Mouse (Mus musculus): Measurements from ENCODE around the gene Arhgap45. TPM values are rescaled to one million over a fixed set of nuclear protein-coding genes. Genes with fewer than 3 reads are reported as not detected.

The Arhgap45 gene
- 482 to 540 TPM (median 503 TPM) in 4 replicates for total RNA-seq (2023)

GRCm38 (mm10) chr10:80016511-80016910 lies at the start of gene Arhgap45:
Gene Arhgap45 (plus strand): TSS chr10:80016653.

GRCm38 (mm10) chr10:79970415-79971182 lies 45.9 kb upstream of the Arhgap45 start, which contains the start of gene Grin3b:
Gene Grin3b (plus strand): TSS chr10:79970715.

GRCm38 (mm10) chr10:79984195-79984816 lies 32.1 kb upstream of the Arhgap45 start, which contains the start of gene Tmem259:
Gene Tmem259 (minus strand): TSS chr10:79984330.

GRCm38 (mm10) chr10:79988506-79989271 lies 27.8 kb upstream of the Arhgap45 start, which contains the start of gene Cnn2:
Gene Cnn2 (plus strand): TSS chr10:79988584.

GRCm38 (mm10) chr10:79996272-79997033 lies 20.0 kb upstream of the Arhgap45 start, which contains the start of gene Abca7:
Gene Abca7 (plus strand): TSS chr10:79996494.

GRCm38 (mm10) chr10:80039559-80039979 lies 23.1 kb downstream of the Arhgap45 start, which contains the start of gene Polr2e:
Gene Polr2e (minus strand): TSS chr10:80039795.

GRCm38 (mm10) chr10:80047041-80047565 lies 30.6 kb downstream of the Arhgap45 start, which contains the start of gene Gpx4:
Gene Gpx4 (plus strand): TSS chr10:80047166.

Other genes starting within 250 kb of the Arhgap45 start
- gene Rnf126, start 249.7 kb upstream of the Arhgap45 start, total RNA-seq (2023) = 47.4 to 62.4 TPM (median 56.4 TPM) in 4 replicates
- gene Fstl3, start 239.4 kb upstream of the Arhgap45 start, total RNA-seq (2023) = 1.5 to 3.1 TPM (median 1.8 TPM) in 4 replicates
- gene Prss57, start 225.7 kb upstream of the Arhgap45 start, total RNA-seq (2023) = not detected in 4 replicates
- gene Palm, start 223.1 kb upstream of the Arhgap45 start, total RNA-seq (2023) = 6.0 to 6.7 TPM (median 6.3 TPM) in 4 replicates
- not detected in 4 replicates for gene Misp, start 195.7 kb upstream of the Arhgap45 start, total RNA-seq (2023)
- 435 to 450 TPM (median 444 TPM) in 4 replicates for gene Ptbp1, start 162.2 kb upstream of the Arhgap45 start, total RNA-seq (2023)
- 0.75 TPM in 1 of 4 replicates, not detected in the others for gene Prtn3, start 142.2 kb upstream of the Arhgap45 start, total RNA-seq (2023)
- 0.56 to 1.1 TPM (median 1.1 TPM) in 4 replicates for gene Plppr3, start 142.0 kb upstream of the Arhgap45 start, total RNA-seq (2023)
- not detected in 4 replicates for gene Elane, start 130.4 kb upstream of the Arhgap45 start, total RNA-seq (2023)
- not detected in 4 replicates for gene Cfd, start 125.8 kb upstream of the Arhgap45 start, total RNA-seq (2023)
- 78.8 to 89.5 TPM (median 83.7 TPM) in 4 replicates for gene Med16, start 107.7 kb upstream of the Arhgap45 start, total RNA-seq (2023)
- gene Gm26602, start 105.8 kb upstream of the Arhgap45 start, total RNA-seq (2023) = not detected in 4 replicates
- gene Kiss1r, start 99.7 kb upstream of the Arhgap45 start, total RNA-seq (2023) = 0.39 to 0.63 TPM (median 0.47 TPM) in 4 replicates
- gene R3hdm4, start 95.4 kb upstream of the Arhgap45 start, total RNA-seq (2023) = 94.1 to 105 TPM (median 98.7 TPM) in 4 replicates
- gene Arid3a, start 89.6 kb upstream of the Arhgap45 start, total RNA-seq (2023) = 32.5 to 39.9 TPM (median 35.7 TPM) in 4 replicates
- gene Wdr18, start 56.5 kb upstream of the Arhgap45 start, total RNA-seq (2023) = 46.0 to 52.3 TPM (median 48.3 TPM) in 4 replicates
- gene Grin3b, start 45.9 kb upstream of the Arhgap45 start, total RNA-seq (2023) = not detected in 4 replicates
- gene Tmem259, start 32.3 kb upstream of the Arhgap45 start, total RNA-seq (2023) = 163 to 175 TPM (median 163 TPM) in 4 replicates
- 329 to 335 TPM (median 331 TPM) in 4 replicates for gene Cnn2, start 28.1 kb upstream of the Arhgap45 start, total RNA-seq (2023)
- gene Abca7, start 20.2 kb upstream of the Arhgap45 start, total RNA-seq (2023) = 51.7 to 55.6 TPM (median 53.3 TPM) in 4 replicates
- 82.2 to 90.7 TPM (median 85.7 TPM) in 4 replicates for gene Polr2e, start 23.1 kb downstream of the Arhgap45 start, total RNA-seq (2023)
- gene Gpx4, start 30.5 kb downstream of the Arhgap45 start, total RNA-seq (2023) = 108 to 159 TPM (median 123 TPM) in 4 replicates
- 116 to 127 TPM (median 121 TPM) in 4 replicates for gene Sbno2, start 88.9 kb downstream of the Arhgap45 start, total RNA-seq (2023)
- gene Stk11, start 99.2 kb downstream of the Arhgap45 start, total RNA-seq (2023) = 170 to 186 TPM (median 178 TPM) in 4 replicates
- gene Atp5d, start 122.0 kb downstream of the Arhgap45 start, total RNA-seq (2023) = 168 to 193 TPM (median 182 TPM) in 4 replicates
- 7.3 to 8.8 TPM (median 7.8 TPM) in 4 replicates for gene Cbarp, start 124.2 kb downstream of the Arhgap45 start, total RNA-seq (2023)
- 142 to 170 TPM (median 154 TPM) in 4 replicates for gene Midn, start 131.6 kb downstream of the Arhgap45 start, total RNA-seq (2023)
- 214 to 244 TPM (median 231 TPM) in 4 replicates for gene Cirbp, start 149.3 kb downstream of the Arhgap45 start, total RNA-seq (2023)
- gene 1600002K03Rik, start 156.3 kb downstream of the Arhgap45 start, total RNA-seq (2023) = 12.6 to 18.2 TPM (median 14.1 TPM) in 4 replicates
- gene Efna2, start 162.8 kb downstream of the Arhgap45 start, total RNA-seq (2023) = not detected in 4 replicates
- gene Mum1, start 209.8 kb downstream of the Arhgap45 start, total RNA-seq (2023) = 55.6 to 64.3 TPM (median 56.8 TPM) in 4 replicates
- 80.4 to 105 TPM (median 90.1 TPM) in 4 replicates for gene Ndufs7, start 232.5 kb downstream of the Arhgap45 start, total RNA-seq (2023)
- gene Gamt, start 244.4 kb downstream of the Arhgap45 start, total RNA-seq (2023) = 1.7 to 2.7 TPM (median 2.4 TPM) in 4 replicates
- 143 to 153 TPM (median 147 TPM) in 4 replicates for gene Dazap1, start 244.8 kb downstream of the Arhgap45 start, total RNA-seq (2023)

Measured in B cell, adult 62 days (primary cell).